Mouse (Mus musculus) layer of hippocampus, adult 18-20 months (tissue): ENCODE measurements at regions not wholly inside any gene's neighbourhood (a gene's known extent, or its start where the extent isn't known, plus 50 kb on each side); places are given as distances from the start of the nearest gene placed in this dataset.
"Not testable (repeated sequence)": the region's sequence is repeated elsewhere in the genome, so short reads cannot be mapped to it uniquely, and the experiment has no call there.

Source experiments
- DNase-seq, 2 experiments: peaks; one replicate each; pipeline ENCODE4 v3.0.0; 2022; ENCODE audit warnings: low spot score in 2 of 2

DNA sequence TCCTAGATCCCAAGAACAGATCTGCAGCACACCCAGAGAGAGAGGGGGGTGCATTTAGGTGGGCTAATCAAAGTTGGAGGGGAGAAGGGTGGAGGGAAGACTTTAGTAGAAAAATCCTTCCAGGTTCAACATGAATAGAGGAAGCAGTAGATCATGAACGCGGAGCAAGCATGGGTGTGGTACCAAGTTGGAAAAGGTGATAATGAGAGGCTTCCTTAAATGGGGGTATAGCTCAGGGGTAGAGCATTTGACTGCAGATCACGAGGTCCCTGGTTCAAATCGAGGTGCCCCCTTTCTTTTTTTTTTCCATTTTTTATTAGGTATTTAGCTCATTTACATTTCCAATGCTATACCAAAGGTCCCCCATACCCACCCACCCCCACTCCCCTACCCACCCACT lies 54.0 kb upstream of the Krba1 start:
- DNase-seq: not testable (repeated sequence)

- not testable (repeated sequence) for DNase-seq
These were observed 58.4 kb upstream of the Krba1 start for GRCm38 (mm10) chr6:48336964-48337363.

DNA sequence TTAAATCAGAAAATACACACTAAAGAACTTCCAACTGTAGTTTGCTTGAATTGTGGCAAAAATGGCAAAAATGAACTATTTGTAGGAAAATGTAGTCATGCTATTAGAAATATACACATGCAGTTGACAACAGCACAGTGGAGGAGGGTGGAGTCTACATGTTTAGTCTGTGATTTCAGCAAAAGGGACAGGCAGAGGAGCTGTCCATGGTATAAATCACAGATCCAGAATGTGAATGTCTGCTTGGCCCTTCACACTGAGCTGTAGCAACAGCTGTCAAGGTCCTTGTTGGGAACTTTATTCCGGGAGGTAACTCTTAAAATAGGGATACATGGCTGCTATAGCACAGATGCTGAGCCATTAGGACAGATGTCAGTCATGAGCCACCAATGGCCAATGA lies 107.4 kb upstream of the Krba1 start:
- no peak for DNase-seq

GRCm38 (mm10) chr6:48279646-48280045 lies 115.7 kb upstream of the Krba1 start:
- not testable (repeated sequence) for DNase-seq

- DNase-seq: not testable (repeated sequence)
These were observed 133.8 kb upstream of the Krba1 start for GRCm38 (mm10) chr6:48261563-48261962.

DNA sequence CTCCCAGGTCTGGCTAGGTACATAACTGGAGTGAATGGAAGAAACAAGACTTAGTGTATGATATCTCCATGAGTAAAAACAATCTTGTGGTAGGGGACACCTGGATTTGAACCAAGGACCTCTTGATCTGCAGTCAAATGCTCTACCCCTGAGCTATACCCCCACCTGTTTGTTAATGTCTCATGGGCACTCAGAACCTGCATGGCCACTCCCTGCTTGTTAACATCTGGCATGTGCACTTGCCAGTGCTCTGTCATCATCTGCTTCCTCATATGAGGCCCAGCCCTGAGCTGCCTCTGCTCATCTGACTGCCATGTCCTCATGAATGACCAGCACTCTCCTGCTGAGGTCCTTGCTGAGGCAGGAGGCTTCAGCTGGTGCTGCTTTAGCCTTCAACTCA lies 142.4 kb upstream of the Krba1 start:
- DNase-seq: not testable (repeated sequence)

DNA sequence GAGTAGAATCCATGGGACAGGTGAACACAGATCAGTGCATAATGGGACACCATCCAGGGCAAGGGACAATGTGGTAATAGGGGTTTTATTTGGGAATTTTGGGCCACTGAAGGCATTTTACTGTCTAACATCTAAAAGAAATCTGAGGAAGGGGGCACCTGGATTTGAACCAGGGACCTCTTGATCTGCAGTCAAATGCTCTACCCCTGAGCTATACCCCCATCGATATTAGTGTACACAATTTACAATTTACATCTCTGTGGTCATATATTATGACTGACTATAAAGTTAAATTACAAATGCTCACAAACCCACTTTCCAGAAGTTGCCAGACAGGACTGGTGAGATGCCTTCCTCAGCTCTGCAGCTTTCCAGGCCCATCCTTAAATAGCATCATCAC lies 143.4 kb upstream of the Krba1 start:
- DNase-seq: no peak

- not testable (repeated sequence) for DNase-seq
These were observed 151.2 kb upstream of the Krba1 start for GRCm38 (mm10) chr6:48244191-48244590.

DNA sequence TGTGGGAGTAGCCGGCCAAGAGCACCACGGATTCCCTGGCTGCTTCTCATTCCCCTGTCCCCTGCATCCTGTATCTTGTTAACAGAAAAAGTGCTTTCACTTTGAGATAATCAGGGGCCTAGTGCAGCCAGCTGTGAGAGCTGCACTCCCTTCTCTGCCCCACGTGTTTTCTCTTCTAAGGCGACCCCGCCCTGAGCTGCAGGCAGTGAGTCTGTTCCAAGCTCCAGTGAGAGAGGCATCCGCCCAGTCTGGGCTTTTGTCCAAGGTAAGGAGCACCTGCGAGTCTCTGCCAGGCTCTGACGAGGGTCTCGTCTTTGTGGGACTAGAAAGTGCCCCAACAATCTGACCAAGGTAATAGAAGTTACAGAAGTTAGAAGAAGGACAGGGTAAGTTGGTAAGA lies 141.0 kb upstream of the Zfp746 start:
- DNase-seq: no peak

GRCm38 (mm10) chr6:48224206-48224605 lies 137.8 kb upstream of the Zfp746 start:
- DNase-seq: no peak

DNA sequence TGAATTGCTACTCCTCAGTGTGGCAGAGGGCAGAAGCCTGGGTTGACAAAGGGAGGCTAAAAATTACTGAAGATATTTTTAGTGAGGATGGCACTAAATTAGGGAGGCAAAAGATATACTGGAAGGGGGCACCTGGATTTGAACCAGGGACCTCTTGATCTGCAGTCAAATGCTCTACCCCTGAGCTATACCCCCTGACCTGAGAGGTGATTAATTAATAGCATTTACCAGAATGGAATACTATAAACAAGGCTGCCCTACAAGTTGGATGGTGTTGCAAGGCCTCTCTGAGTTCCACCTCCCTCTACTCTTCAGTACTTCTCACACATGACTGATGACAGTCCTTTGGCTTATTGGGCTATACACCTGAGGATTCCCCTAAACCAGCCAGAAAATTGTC lies 136.6 kb upstream of the Zfp746 start:
- no peak for DNase-seq

DNA sequence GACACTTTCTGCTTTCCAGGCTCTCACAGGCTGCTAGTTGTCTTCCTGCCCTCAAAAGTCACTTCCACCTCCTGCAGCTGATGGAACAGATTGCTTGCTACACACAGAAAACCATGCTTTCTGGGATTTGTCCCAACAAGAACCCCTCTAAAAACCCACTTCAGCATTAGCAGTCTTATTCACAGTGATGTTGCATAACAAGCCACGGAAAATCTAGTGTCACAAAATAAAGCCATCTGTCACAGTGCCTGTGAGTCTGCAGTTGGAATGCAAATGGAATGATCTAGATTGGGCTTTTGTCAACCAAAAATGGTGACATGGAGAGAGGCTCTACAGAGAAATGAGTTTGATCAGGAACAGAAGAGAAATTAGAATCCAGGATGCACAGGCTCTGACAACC lies 135.4 kb upstream of the Zfp746 start:
- DNase-seq: peak; percentile 81 to 93

GRCm38 (mm10) chr6:48215212-48215611 lies 128.8 kb upstream of the Zfp746 start:
- no peak for DNase-seq

GRCm38 (mm10) chr6:48209739-48210138 lies 123.3 kb upstream of the Zfp746 start:
- DNase-seq: no peak

- DNase-seq: peak; percentile 9 to 51
These were observed 122.7 kb upstream of the Zfp746 start for GRCm38 (mm10) chr6:48209103-48209502.

GRCm38 (mm10) chr6:48205722-48206121 lies 119.3 kb upstream of the Zfp746 start:
- DNase-seq: no peak

DNA sequence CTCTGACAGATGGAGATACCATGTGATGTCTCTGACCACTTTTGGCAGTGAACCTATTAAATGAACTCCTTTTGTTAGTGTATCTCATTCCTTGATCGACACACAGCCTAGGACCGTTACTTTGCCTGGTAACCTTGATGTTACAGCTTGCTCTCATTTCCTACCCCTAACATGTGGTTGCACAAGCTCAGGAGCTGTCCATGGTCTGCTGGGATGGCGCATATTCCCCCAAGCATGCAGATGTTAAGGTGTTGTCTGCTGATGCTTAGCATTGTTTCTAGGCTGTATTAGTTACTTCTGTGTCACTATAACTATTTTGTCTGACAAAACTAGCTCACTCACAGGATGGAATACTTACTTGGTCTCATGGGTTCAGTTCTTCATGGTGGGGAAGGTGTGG lies 113.6 kb upstream of the Zfp746 start:
- no peak for DNase-seq

DNA sequence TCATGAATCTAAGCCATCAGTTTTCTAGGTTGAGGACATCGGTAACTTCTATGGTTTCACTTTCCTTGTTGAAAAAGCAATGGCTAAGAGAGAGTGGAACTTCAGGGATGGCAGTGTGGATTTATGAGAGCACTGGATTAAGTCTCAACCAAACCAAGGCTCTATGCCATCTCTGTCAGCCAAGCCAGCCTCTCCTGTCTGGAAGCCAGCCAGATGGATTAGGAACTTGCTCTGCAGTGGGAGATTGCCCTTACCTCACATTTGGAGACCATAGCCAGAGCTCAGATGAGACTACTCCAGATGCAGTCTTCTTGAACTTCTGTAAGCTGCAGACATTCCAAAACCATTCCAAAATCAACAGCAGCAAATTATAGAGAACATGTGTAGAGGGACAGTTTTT lies 112.4 kb upstream of the Zfp746 start:
- DNase-seq: no peak

GRCm38 (mm10) chr6:48197696-48198378 lies 111.4 kb upstream of the Zfp746 start:
- no peak for DNase-seq

GRCm38 (mm10) chr6:48188363-48188762 lies 102.0 kb upstream of the Zfp746 start:
- DNase-seq: peak; percentile 41 to 80

- no peak for DNase-seq
These were observed 98.9 kb upstream of the Zfp746 start for GRCm38 (mm10) chr6:48185311-48185710.

DNA sequence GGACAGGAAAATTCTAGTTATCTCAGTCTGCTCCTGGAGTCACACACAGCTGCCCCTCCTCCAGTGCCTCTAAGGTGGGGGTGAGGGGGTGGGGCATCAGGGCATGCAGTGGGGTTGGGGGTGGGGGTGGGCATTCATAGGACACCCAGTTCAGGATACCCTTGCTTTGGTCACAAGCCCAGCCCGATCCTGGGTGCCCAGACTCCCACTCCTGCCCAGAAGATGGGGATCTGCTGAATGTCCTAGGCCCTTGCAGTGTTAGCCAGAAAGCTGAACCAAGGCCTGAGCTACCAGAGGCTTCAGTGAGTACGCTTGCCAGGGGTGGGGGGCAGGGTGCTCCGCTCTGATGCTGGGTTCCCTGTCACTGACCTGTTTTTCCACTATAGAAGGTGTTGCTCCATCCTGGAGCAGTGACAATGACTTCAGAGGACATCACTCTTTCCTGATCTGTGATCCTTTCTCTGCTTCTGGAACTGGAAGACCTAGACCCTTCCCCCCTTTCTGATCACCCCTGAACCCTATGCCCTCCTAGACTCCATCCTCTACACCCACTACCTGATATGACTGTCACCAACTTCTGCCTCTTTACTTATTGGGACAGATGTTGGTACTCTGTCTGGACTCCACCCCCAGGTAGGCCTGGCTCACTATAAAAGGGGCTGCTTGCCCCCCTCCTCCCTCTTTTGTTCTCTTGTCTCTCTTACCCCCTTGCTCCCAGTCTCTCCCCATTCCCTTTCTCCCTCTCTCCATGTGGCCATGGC lies 92.1 kb upstream of the Zfp746 start:
- DNase-seq: no peak

DNA sequence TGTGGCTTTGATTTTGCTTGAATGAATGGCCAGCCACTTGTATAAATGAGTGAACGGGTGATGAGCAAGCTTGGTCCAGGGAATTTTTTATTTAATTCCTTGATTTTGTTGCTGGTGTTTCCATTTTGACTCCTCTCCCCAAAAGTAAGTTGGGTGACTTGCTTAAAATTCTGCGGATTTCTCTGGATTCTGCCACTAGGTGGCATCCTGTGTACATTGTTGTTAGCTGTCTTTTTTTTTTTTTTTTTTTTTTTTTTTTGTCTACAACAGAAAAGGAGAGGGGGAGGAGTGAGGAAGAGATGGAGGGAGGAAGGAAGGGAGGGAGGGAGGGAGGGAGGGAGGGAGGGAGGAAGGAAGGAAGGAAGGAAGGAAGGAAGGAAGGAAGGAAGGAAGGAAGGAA lies 91.5 kb upstream of the Zfp746 start:
- DNase-seq: peak; percentile 44 to 84
